Mouse (Mus musculus) myocyte (in vitro differentiated cells): Measurements from ENCODE around the gene Psmf1.

Experiments
- MAX ChIP-seq: IDR thresholded peaks from one replicate; pipeline ENCODE4 v1.6.1; 2011; ENCODE audit warnings: low read depth, mild to moderate bottlenecking, control low read depth
- POLR2A ChIP-seq: IDR thresholded peaks from one replicate; pipeline ENCODE4 v1.6.1; 2011; ENCODE audit warnings: low read depth, mild to moderate bottlenecking, control low read depth, moderate library complexity; ENCODE audit not compliant: insufficient read length
- POLR2AphosphoS2 ChIP-seq: IDR thresholded peaks from one replicate; pipeline ENCODE4 v1.6.1; 2011; ENCODE audit warnings: low read depth, control low read depth; ENCODE audit not compliant: insufficient read length
- USF1 ChIP-seq: IDR thresholded peaks from one replicate; pipeline ENCODE4 v1.6.1; 2011; ENCODE audit warnings: low read depth, mild to moderate bottlenecking, control low read depth, moderate library complexity

DNA sequence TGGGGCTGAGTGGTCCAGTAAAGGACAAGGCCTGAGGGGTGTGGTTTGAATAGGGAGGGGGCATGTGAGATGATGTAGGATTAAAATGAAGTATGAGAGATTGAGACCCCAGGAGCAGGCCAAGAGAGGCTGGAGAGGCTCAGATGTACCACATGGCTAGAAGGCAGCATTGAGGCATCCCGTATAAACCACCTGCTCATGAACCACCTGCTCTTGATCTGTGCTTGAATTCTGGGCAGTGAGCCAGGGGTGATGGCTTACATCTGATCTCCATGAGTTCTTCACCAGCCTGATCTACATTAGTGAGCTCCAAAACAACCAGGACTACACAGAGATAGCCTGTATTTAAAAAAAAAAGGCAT, 73.0 kb downstream of the Psmf1 start:
- TF ChIP-seq POLR2AphosphoS2 (no peak), POLR2A (no peak), MAX (no peak), USF1 (no peak)
